Mouse (Mus musculus): ENCODE measurements around the gene Rasd1. TPM values are rescaled to one million over a fixed set of nuclear protein-coding genes. Genes with fewer than 3 reads are reported as not detected.

The Rasd1 gene
- polyA plus RNA-seq (2015; fragmentation: Nextera tagmentation; extraction: Ambion mirVana), result 0.51 and 1.1 TPM in 2 replicates

- no peak within 1 kb of the TSS for H3K27ac ChIP-seq (ENCODE audit: low read length)
- 0% methylated on average over 28 of the region's 28 CpGs for WGBS
- peaks cover 14% of the 10 kb centered on the region for H3K27me3 ChIP-seq (replicated peaks; ENCODE audit: control insufficient read depth, insufficient read depth, low read length)
- no peaks in the 10 kb centered on the region for H3K9me3 ChIP-seq (ENCODE audit: control insufficient read depth, low read length)
- peak; percentile 54 for ATAC-seq
- H3K4me2 ChIP-seq (ENCODE audit: low read length), result peak within 1 kb of the TSS; percentile 92
- H3K4me3 ChIP-seq (replicated peaks; ENCODE audit: low read length), result peak within 1 kb of the TSS; percentile 46
- H3K4me1 ChIP-seq (replicated peaks; ENCODE audit: control insufficient read depth, insufficient read depth, low read length), result peaks cover 20% of the 10 kb centered on the region
- H3K36me3 ChIP-seq (ENCODE audit: control insufficient read depth, insufficient read depth), result peaks cover 10% of the 10 kb centered on the region; the same call in 1 of the 2 replicates
- peak within 1 kb of the TSS; percentile 47 for H3K9ac ChIP-seq (replicated peaks; ENCODE audit: low read depth, low read length)
Measured at GRCm38 (mm10) chr11:59964818-59965217, at the start of gene Rasd1. TSS of gene Rasd1 (minus strand) at chr11:59964944.

- H3K27me3 ChIP-seq (replicated peaks; ENCODE audit: control insufficient read depth, insufficient read depth, low read length), result no peaks in the 10 kb centered on the region
- WGBS, result 67% methylated on average over 3 of the region's 3 CpGs
- no peak overlapping the region for H3K4me2 ChIP-seq (ENCODE audit: low read length)
- peaks cover 9% of the 10 kb centered on the region for H3K4me1 ChIP-seq (replicated peaks; ENCODE audit: control insufficient read depth, insufficient read depth, low read length)
- H3K4me3 ChIP-seq (replicated peaks; ENCODE audit: low read length), result no peak overlapping the region
- ATAC-seq, result no peak
- no peaks in the 10 kb centered on the region for H3K9me3 ChIP-seq (ENCODE audit: control insufficient read depth, low read length)
- no peak overlapping the region for H3K9ac ChIP-seq (replicated peaks; ENCODE audit: low read depth, low read length)
- H3K27ac ChIP-seq (ENCODE audit: low read length), result no peak overlapping the region
- H3K36me3 ChIP-seq (ENCODE audit: control insufficient read depth, insufficient read depth), result no peaks in the 10 kb centered on the region
Measured at GRCm38 (mm10) chr11:60011516-60011915, 46.8 kb upstream of the Rasd1 start.

GRCm38 (mm10) chr11:60009451-60009850 is 44.7 kb upstream of the Rasd1 start:
- Histone ChIP-seq H3K27me3 (replicated peaks; ENCODE audit: control insufficient read depth, insufficient read depth, low read length) (no peaks in the 10 kb centered on the region), H3K27ac (ENCODE audit: low read length) (no peak overlapping the region)
- no peak for ATAC-seq

GRCm38 (mm10) chr11:60005866-60006265 is 41.1 kb upstream of the Rasd1 start:
- no peak for ATAC-seq
- H3K27me3 ChIP-seq (replicated peaks; ENCODE audit: control insufficient read depth, insufficient read depth, low read length), result no peaks in the 10 kb centered on the region
- 74% methylated on average over 3 of the region's 3 CpGs for WGBS
- no peak overlapping the region for H3K27ac ChIP-seq (ENCODE audit: low read length)
- no peaks in the 10 kb centered on the region for H3K36me3 ChIP-seq (ENCODE audit: control insufficient read depth, insufficient read depth)
- H3K4me3 ChIP-seq (replicated peaks; ENCODE audit: low read length), result no peak overlapping the region
- no peaks in the 10 kb centered on the region for H3K9me3 ChIP-seq (ENCODE audit: control insufficient read depth, low read length)
- H3K4me1 ChIP-seq (replicated peaks; ENCODE audit: control insufficient read depth, insufficient read depth, low read length), result peaks cover 9% of the 10 kb centered on the region
- no peak overlapping the region for H3K4me2 ChIP-seq (ENCODE audit: low read length)
- no peak overlapping the region for H3K9ac ChIP-seq (replicated peaks; ENCODE audit: low read depth, low read length)

More at GRCm38 (mm10) chr11:60009451-60009850, 44.7 kb upstream of the Rasd1 start:
- Histone ChIP-seq H3K4me3 (replicated peaks; ENCODE audit: low read length) (no peak overlapping the region), H3K9ac (replicated peaks; ENCODE audit: low read depth, low read length) (no peak overlapping the region), H3K4me2 (ENCODE audit: low read length) (no peak overlapping the region), H3K36me3 (ENCODE audit: control insufficient read depth, insufficient read depth) (no peaks in the 10 kb centered on the region), H3K9me3 (ENCODE audit: control insufficient read depth, low read length) (no peaks in the 10 kb centered on the region), H3K4me1 (replicated peaks; ENCODE audit: control insufficient read depth, insufficient read depth, low read length) (peaks cover 9% of the 10 kb centered on the region)
- 28% methylated on average over 3 of the region's 3 CpGs for WGBS

GRCm38 (mm10) chr11:60004716-60005115 is 40.0 kb upstream of the Rasd1 start:
- no peak for ATAC-seq
- no peaks in the 10 kb centered on the region for H3K27me3 ChIP-seq (replicated peaks; ENCODE audit: control insufficient read depth, insufficient read depth, low read length)
- H3K36me3 ChIP-seq (ENCODE audit: control insufficient read depth, insufficient read depth), result no peaks in the 10 kb centered on the region
- H3K4me2 ChIP-seq (ENCODE audit: low read length), result no peak overlapping the region
- peaks cover 6% of the 10 kb centered on the region; the same call in 1 of the 2 replicates for H3K4me1 ChIP-seq (replicated peaks; ENCODE audit: control insufficient read depth, insufficient read depth, low read length)
- no peak overlapping the region for H3K4me3 ChIP-seq (replicated peaks; ENCODE audit: low read length)
- H3K9ac ChIP-seq (replicated peaks; ENCODE audit: low read depth, low read length), result no peak overlapping the region
- WGBS, result 52% methylated on average over 6 of the region's 6 CpGs
- H3K9me3 ChIP-seq (ENCODE audit: control insufficient read depth, low read length), result no peaks in the 10 kb centered on the region
- no peak overlapping the region for H3K27ac ChIP-seq (ENCODE audit: low read length)

GRCm38 (mm10) chr11:60003811-60004210 is 39.1 kb upstream of the Rasd1 start:
- Histone ChIP-seq H3K4me1 (replicated peaks; ENCODE audit: control insufficient read depth, insufficient read depth, low read length) (no peaks in the 10 kb centered on the region), H3K4me3 (replicated peaks; ENCODE audit: low read length) (no peak overlapping the region), H3K9ac (replicated peaks; ENCODE audit: low read depth, low read length) (no peak overlapping the region), H3K9me3 (ENCODE audit: control insufficient read depth, low read length) (no peaks in the 10 kb centered on the region), H3K36me3 (ENCODE audit: control insufficient read depth, insufficient read depth) (no peaks in the 10 kb centered on the region), H3K27ac (ENCODE audit: low read length) (no peak overlapping the region), H3K4me2 (ENCODE audit: low read length) (no peak overlapping the region), H3K27me3 (replicated peaks; ENCODE audit: control insufficient read depth, insufficient read depth, low read length) (no peaks in the 10 kb centered on the region)
- no peak for ATAC-seq
- 78% methylated on average over 8 of the region's 8 CpGs for WGBS

GRCm38 (mm10) chr11:60001231-60001980 is 36.7 kb upstream of the Rasd1 start:
- Histone ChIP-seq H3K9me3 (ENCODE audit: control insufficient read depth, low read length) (no peaks in the 10 kb centered on the region), H3K4me1 (replicated peaks; ENCODE audit: control insufficient read depth, insufficient read depth, low read length) (no peaks in the 10 kb centered on the region), H3K9ac (replicated peaks; ENCODE audit: low read depth, low read length) (no peak overlapping the region), H3K4me2 (ENCODE audit: low read length) (no peak overlapping the region), H3K27ac (ENCODE audit: low read length) (no peak overlapping the region), H3K4me3 (replicated peaks; ENCODE audit: low read length) (no peak overlapping the region), H3K27me3 (replicated peaks; ENCODE audit: control insufficient read depth, insufficient read depth, low read length) (no peaks in the 10 kb centered on the region), H3K36me3 (ENCODE audit: control insufficient read depth, insufficient read depth) (no peaks in the 10 kb centered on the region)
- WGBS, result 84% methylated on average over 5 of the region's 5 CpGs
- ATAC-seq, result no peak

GRCm38 (mm10) chr11:59994318-59994717 is 29.6 kb upstream of the Rasd1 start:
- H3K4me2 ChIP-seq (ENCODE audit: low read length), result no peak overlapping the region
- WGBS, result 85% methylated on average over 9 of the region's 9 CpGs

GRCm38 (mm10) chr11:59991365-59991764 is 26.6 kb upstream of the Rasd1 start:
- Histone ChIP-seq H3K9me3 (ENCODE audit: control insufficient read depth, low read length) (no peaks in the 10 kb centered on the region), H3K4me2 (ENCODE audit: low read length) (no peak overlapping the region), H3K4me1 (replicated peaks; ENCODE audit: control insufficient read depth, insufficient read depth, low read length) (no peaks in the 10 kb centered on the region), H3K9ac (replicated peaks; ENCODE audit: low read depth, low read length) (no peak overlapping the region), H3K27ac (ENCODE audit: low read length) (no peak overlapping the region), H3K4me3 (replicated peaks; ENCODE audit: low read length) (no peak overlapping the region), H3K27me3 (replicated peaks; ENCODE audit: control insufficient read depth, insufficient read depth, low read length) (no peaks in the 10 kb centered on the region), H3K36me3 (ENCODE audit: control insufficient read depth, insufficient read depth) (no peaks in the 10 kb centered on the region)
- ATAC-seq, result no peak
- WGBS, result 86% methylated on average over 8 of the region's 8 CpGs

More at GRCm38 (mm10) chr11:59994318-59994717, 29.6 kb upstream of the Rasd1 start:
- Histone ChIP-seq H3K36me3 (ENCODE audit: control insufficient read depth, insufficient read depth) (no peaks in the 10 kb centered on the region), H3K27ac (ENCODE audit: low read length) (no peak overlapping the region), H3K4me3 (replicated peaks; ENCODE audit: low read length) (no peak overlapping the region), H3K9ac (replicated peaks; ENCODE audit: low read depth, low read length) (no peak overlapping the region), H3K9me3 (ENCODE audit: control insufficient read depth, low read length) (no peaks in the 10 kb centered on the region), H3K27me3 (replicated peaks; ENCODE audit: control insufficient read depth, insufficient read depth, low read length) (no peaks in the 10 kb centered on the region), H3K4me1 (replicated peaks; ENCODE audit: control insufficient read depth, insufficient read depth, low read length) (no peaks in the 10 kb centered on the region)
- no peak for ATAC-seq

Data from forebrain, embryonic 16.5 days (tissue).